Mouse (Mus musculus) brain, embryonic 14.5 days (tissue): ENCODE measurements around the gene Srd5a1. TPM values are rescaled to one million over a fixed set of nuclear protein-coding genes. Genes with fewer than 3 reads are reported as not detected.

ENCODE experiments used
- DNase-seq: peaks from one replicate; pipeline ENCODE4 v3.0.0-alpha.2; 2011; ENCODE audit warnings: low read depth
- CTCF ChIP-seq: fragments of 200-500 bp; IDR thresholded peaks from 2 replicates; pipeline ENCODE4 v1.5.1; 2012; ENCODE audit warnings: inconsistent platforms, mild to moderate bottlenecking, moderate library complexity, borderline replicate concordance; ENCODE audit not compliant: insufficient read depth, insufficient read length; ENCODE audit errors: extremely low read depth
- POLR2A ChIP-seq: fragments of 200-500 bp; IDR thresholded peaks from 2 replicates; pipeline ENCODE4 v1.6.1; 2012; ENCODE audit warnings: mild to moderate bottlenecking, inconsistent platforms, borderline replicate concordance; ENCODE audit not compliant: poor library complexity, insufficient read depth, insufficient read length, severe bottlenecking; ENCODE audit errors: extremely low read depth
- polyA plus RNA-seq: library from polyadenylated mRNA; depleted of rRNA; stranded (reverse); fragments of >200 nt; gene quantifications from 2 replicates; pipeline ENCODE4 v1.2.3, GENCODE M21; 2012; rRNA removed

Srd5a1 gene
- polyA plus RNA-seq, 1 experiment: 13.5 TPM

GRCm38 (mm10) chr13:69531431-69531830 lies 79.8 kb downstream of the Srd5a1 start:
- no peak for DNase-seq
- TF ChIP-seq CTCF (no peak), POLR2A (no peak)

- no peak for DNase-seq
- no peak for TF ChIP-seq CTCF
- no peak for TF ChIP-seq POLR2A
Observed at GRCm38 (mm10) chr13:69530951-69531350, 80.3 kb downstream of the Srd5a1 start.

- TF ChIP-seq CTCF (no peak), POLR2A (no peak)
- DNase-seq: no peak
Observed at GRCm38 (mm10) chr13:69530156-69530555, 81.1 kb downstream of the Srd5a1 start.

GRCm38 (mm10) chr13:69528531-69528930 lies 82.7 kb downstream of the Srd5a1 start:
- TF ChIP-seq POLR2A: no peak
- TF ChIP-seq CTCF: no peak
- no peak for DNase-seq

- DNase-seq: no peak
- TF ChIP-seq POLR2A: no peak
- no peak for TF ChIP-seq CTCF
Observed at GRCm38 (mm10) chr13:69525867-69526266, 85.4 kb downstream of the Srd5a1 start.

- DNase-seq: no peak
Observed at GRCm38 (mm10) chr13:69524158-69524530, 87.1 kb downstream of the Srd5a1 start.

More at GRCm38 (mm10) chr13:69524158-69524530, 87.1 kb downstream of the Srd5a1 start:
- TF ChIP-seq POLR2A: no peak
- no peak for TF ChIP-seq CTCF

Other genes starting within 250 kb of the Srd5a1 start
- gene Nsun2, start 77.7 kb downstream of the Srd5a1 start, polyA plus RNA-seq: 79.8 and 85.4 TPM in 2 replicates
- 28.7 and 34.5 TPM in 2 replicates for gene Tent4a, start 76.8 kb downstream of the Srd5a1 start, polyA plus RNA-seq
- 66.3 and 122 TPM in 2 replicates for gene Ube2ql1, start 128.4 kb upstream of the Srd5a1 start, polyA plus RNA-seq
- gene Med10, start 191.0 kb upstream of the Srd5a1 start, polyA plus RNA-seq: 72.4 and 95.3 TPM in 2 replicates